Mouse (Mus musculus) neural tube, embryonic 15.5 days (tissue): ENCODE results near the gene Kif7. TPM values are rescaled to one million over a fixed set of nuclear protein-coding genes. Genes with fewer than 3 reads are reported as not detected.
A peak's percentile ranks its signal among the peaks of the same experiment; 100 is the strongest.

Experiments used
- ATAC-seq: fragments of 200-750 bp; cut with Nextera tagmentation; 2 replicates; pipeline ENCODE4 v1.8.0; 2017; ENCODE audit warnings: mild to moderate bottlenecking, moderate TSS enrichment, moderate library complexity; ENCODE audit not compliant: low FRiP score
- H3K27ac ChIP-seq: fragments of 300-500 bp; sonication (generic); replicated peaks from 2 replicates; pipeline ENCODE4 v1.5.1; 2015; ENCODE audit warnings: mild to moderate bottlenecking, inconsistent platforms
- H3K27me3 ChIP-seq: fragments of 300-500 bp; sonication (generic); replicated peaks from 2 replicates; pipeline ENCODE4 v1.6.1; 2015; ENCODE audit warnings: inconsistent platforms
- H3K36me3 ChIP-seq: fragments of 300-500 bp; sonication (generic); 2 replicates; pipeline ENCODE4 v1.6.1; 2015; ENCODE audit warnings: inconsistent platforms
- H3K4me1 ChIP-seq: fragments of 300-500 bp; sonication (generic); 2 replicates; pipeline ENCODE4 v1.6.1; 2015; ENCODE audit warnings: inconsistent platforms
- H3K4me2 ChIP-seq: fragments of 300-500 bp; sonication (generic); 2 replicates; pipeline ENCODE4 v1.6.1; 2015; ENCODE audit warnings: inconsistent platforms, mild to moderate bottlenecking, moderate library complexity
- H3K4me3 ChIP-seq: fragments of 300-500 bp; sonication (generic); replicated peaks from 2 replicates; pipeline ENCODE4 v1.5.1; 2015; ENCODE audit warnings: mild to moderate bottlenecking, inconsistent platforms
- H3K9ac ChIP-seq: fragments of 300-500 bp; sonication (generic); replicated peaks from 2 replicates; pipeline ENCODE4 v1.6.1; 2015; ENCODE audit warnings: mild to moderate bottlenecking, inconsistent platforms
- H3K9me3 ChIP-seq: fragments of 300-500 bp; sonication (generic); replicated peaks from 2 replicates; pipeline ENCODE4 v1.6.1; 2016; ENCODE audit warnings: inconsistent platforms
- WGBS: fragments of 180-500 bp; shearing (Covaris S2); methylation state at CpG from one replicate; pipeline ENCODE4 v1.1.7; 2015; ENCODE audit warnings: mixed read lengths; 5-methylcytosine and 5-hydroxymethylcytosine counted together
- polyA plus RNA-seq: library from polyadenylated mRNA; unstranded; fragments of >200 nt; fragmentation: Nextera tagmentation; extraction: Ambion mirVana; gene quantifications from 2 replicates; pipeline ENCODE4 v1.2.1, GENCODE M21; 2015

Gene Kif7
- polyA plus RNA-seq, 1 experiment from 2014 or later, result 1.6 TPM

GRCm38 (mm10) chr7:79742277-79742658, 26.7 kb upstream of the Kif7 start:
- ATAC-seq, result peak; percentile 8; the same call in 1 of the 2 replicates
- H3K4me3 ChIP-seq, result peak overlapping the region; percentile 62
- peak overlapping the region; percentile 99 for H3K4me2 ChIP-seq
- no peaks in the 10 kb centered on the region for H3K27me3 ChIP-seq
- 0 out of 2 replicates have a peak, but pooled peaks cover 4% of the 10 kb centered on the region for H3K36me3 ChIP-seq
- H3K9ac ChIP-seq, result peak overlapping the region; percentile 49; the same call in 1 of the 2 replicates
- no peak overlapping the region for H3K27ac ChIP-seq
- H3K4me1 ChIP-seq, result peaks cover 13% of the 10 kb centered on the region
- no peaks in the 10 kb centered on the region for H3K9me3 ChIP-seq
- 17% methylated on average over 11 of the region's 11 CpGs for WGBS

GRCm38 (mm10) chr7:79740279-79740678, 24.8 kb upstream of the Kif7 start:
- Histone ChIP-seq H3K27me3 (no peaks in the 10 kb centered on the region), H3K4me3 (no peak overlapping the region), H3K9me3 (no peaks in the 10 kb centered on the region), H3K36me3 (0 out of 2 replicates have a peak, but pooled peaks cover 6% of the 10 kb centered on the region), H3K9ac (no peak overlapping the region), H3K4me1 (peaks cover 13% of the 10 kb centered on the region), H3K4me2 (no peak overlapping the region), H3K27ac (no peak overlapping the region)
- no peak for ATAC-seq
- 81% methylated on average over 4 of the region's 4 CpGs for WGBS

- Histone ChIP-seq H3K4me1 (peaks cover 13% of the 10 kb centered on the region), H3K4me2 (no peak overlapping the region), H3K9me3 (no peaks in the 10 kb centered on the region), H3K4me3 (no peak overlapping the region), H3K27ac (no peak overlapping the region), H3K9ac (no peak overlapping the region), H3K36me3 (0 out of 2 replicates have a peak, but pooled peaks cover 6% of the 10 kb centered on the region), H3K27me3 (no peaks in the 10 kb centered on the region)
- no peak for ATAC-seq
- WGBS, result 95% methylated on average over 2 of the region's 2 CpGs
Observed at GRCm38 (mm10) chr7:79738913-79739312, 23.4 kb upstream of the Kif7 start.

- Histone ChIP-seq H3K27ac (no peak overlapping the region), H3K4me3 (no peak overlapping the region), H3K36me3 (0 out of 2 replicates have a peak, but pooled peaks cover 6% of the 10 kb centered on the region), H3K27me3 (no peaks in the 10 kb centered on the region), H3K4me2 (no peak overlapping the region), H3K4me1 (no peaks in the 10 kb centered on the region), H3K9ac (no peak overlapping the region), H3K9me3 (no peaks in the 10 kb centered on the region)
- ATAC-seq, result no peak
- WGBS, result 92% methylated on average over 14 of the region's 14 CpGs
Observed at GRCm38 (mm10) chr7:79736511-79736910, 21.0 kb upstream of the Kif7 start.

- ATAC-seq, result no peak
- no peaks in the 10 kb centered on the region for H3K27me3 ChIP-seq
- no peak overlapping the region for H3K27ac ChIP-seq
- H3K9ac ChIP-seq, result no peak overlapping the region
- H3K4me1 ChIP-seq, result no peaks in the 10 kb centered on the region
- H3K36me3 ChIP-seq, result 0 out of 2 replicates have a peak, but pooled peaks cover 6% of the 10 kb centered on the region
- no peak overlapping the region for H3K4me3 ChIP-seq
- 84% methylated on average over 8 of the region's 8 CpGs for WGBS
- no peak overlapping the region for H3K4me2 ChIP-seq
- no peaks in the 10 kb centered on the region for H3K9me3 ChIP-seq
Observed at GRCm38 (mm10) chr7:79734563-79734962, 19.0 kb upstream of the Kif7 start.

- 68% methylated on average over 4 of the region's 4 CpGs for WGBS
Observed at GRCm38 (mm10) chr7:79732622-79733021, 17.1 kb upstream of the Kif7 start, which contains the start of gene Plin1. TSS of gene Plin1 (minus strand) at chr7:79732903.

GRCm38 (mm10) chr7:79731438-79731837, 15.9 kb upstream of the Kif7 start:
- H3K36me3 ChIP-seq, result no peaks in the 10 kb centered on the region
- H3K4me1 ChIP-seq, result no peaks in the 10 kb centered on the region
- no peak overlapping the region for H3K4me2 ChIP-seq
- H3K4me3 ChIP-seq, result no peak overlapping the region
- H3K27ac ChIP-seq, result no peak overlapping the region
- H3K9me3 ChIP-seq, result no peaks in the 10 kb centered on the region
- ATAC-seq, result no peak
- 0 out of 2 replicates have a peak, but pooled peaks cover 7% of the 10 kb centered on the region for H3K27me3 ChIP-seq
- WGBS, result 81% methylated on average over 13 of the region's 13 CpGs
- H3K9ac ChIP-seq, result no peak overlapping the region

More at GRCm38 (mm10) chr7:79732622-79733021, 17.1 kb upstream of the Kif7 start, which contains the start of gene Plin1:
- Histone ChIP-seq H3K9me3 (no peaks in the 10 kb centered on the region), H3K4me2 (no peak within 1 kb of the TSS), H3K27ac (no peak within 1 kb of the TSS), H3K9ac (no peak within 1 kb of the TSS), H3K4me3 (no peak within 1 kb of the TSS), H3K27me3 (0 out of 2 replicates have a peak, but pooled peaks cover 7% of the 10 kb centered on the region), H3K36me3 (0 out of 2 replicates have a peak, but pooled peaks cover 3% of the 10 kb centered on the region), H3K4me1 (no peaks in the 10 kb centered on the region)
- ATAC-seq, result no peak

GRCm38 (mm10) chr7:79729743-79730370, 14.3 kb upstream of the Kif7 start:
- Histone ChIP-seq H3K4me2 (no peak overlapping the region), H3K9ac (no peak overlapping the region), H3K9me3 (no peaks in the 10 kb centered on the region), H3K36me3 (no peaks in the 10 kb centered on the region), H3K27ac (no peak overlapping the region), H3K4me3 (no peak overlapping the region), H3K4me1 (no peaks in the 10 kb centered on the region), H3K27me3 (0 out of 2 replicates have a peak, but pooled peaks cover 7% of the 10 kb centered on the region)
- 68% methylated on average over 11 of the region's 11 CpGs for WGBS
- ATAC-seq, result no peak

- WGBS, result 6% methylated on average over 8 of the region's 8 CpGs
- Histone ChIP-seq H3K27me3 (0 out of 2 replicates have a peak, but pooled peaks cover 7% of the 10 kb centered on the region), H3K36me3 (no peaks in the 10 kb centered on the region), H3K4me3 (no peak overlapping the region), H3K9me3 (no peaks in the 10 kb centered on the region), H3K27ac (no peak overlapping the region), H3K4me2 (no peak overlapping the region), H3K4me1 (no peaks in the 10 kb centered on the region), H3K9ac (no peak overlapping the region)
- ATAC-seq, result peak; percentile 57; the same call in 1 of the 2 replicates
Observed at GRCm38 (mm10) chr7:79729169-79729568, 13.6 kb upstream of the Kif7 start.

- peaks cover 11% of the 10 kb centered on the region; the same call in 1 of the 2 replicates for H3K27me3 ChIP-seq
- no peaks in the 10 kb centered on the region for H3K36me3 ChIP-seq
- H3K9ac ChIP-seq, result no peak overlapping the region
- ATAC-seq, result no peak; the same call in 1 of the 2 replicates
- H3K27ac ChIP-seq, result no peak overlapping the region
- no peaks in the 10 kb centered on the region for H3K9me3 ChIP-seq
- no peaks in the 10 kb centered on the region for H3K4me1 ChIP-seq
- no peak overlapping the region for H3K4me2 ChIP-seq
- 37% methylated on average over 6 of the region's 6 CpGs for WGBS
- no peak overlapping the region for H3K4me3 ChIP-seq
Observed at GRCm38 (mm10) chr7:79728219-79728618, 12.7 kb upstream of the Kif7 start.

GRCm38 (mm10) chr7:79727091-79727490, 11.6 kb upstream of the Kif7 start:
- no peak overlapping the region for H3K4me2 ChIP-seq
- no peak overlapping the region for H3K27ac ChIP-seq
- WGBS, result 9% methylated on average over 2 of the region's 2 CpGs
- no peaks in the 10 kb centered on the region for H3K36me3 ChIP-seq
- H3K9me3 ChIP-seq, result no peaks in the 10 kb centered on the region
- peaks cover under 1% of the 10 kb centered on the region; the same call in 1 of the 2 replicates for H3K4me1 ChIP-seq
- no peak overlapping the region for H3K4me3 ChIP-seq
- no peak overlapping the region for H3K9ac ChIP-seq
- no peak for ATAC-seq
- H3K27me3 ChIP-seq, result peaks cover 16% of the 10 kb centered on the region; the same call in 1 of the 2 replicates

GRCm38 (mm10) chr7:79721386-79721977, 6.0 kb upstream of the Kif7 start:
- under 1% methylated on average over 48 of the region's 48 CpGs for WGBS
- Histone ChIP-seq H3K4me3 (peak overlapping the region; percentile 61), H3K4me1 (peaks cover 19% of the 10 kb centered on the region), H3K27me3 (peaks cover 23% of the 10 kb centered on the region; the same call in 1 of the 2 replicates), H3K9me3 (no peaks in the 10 kb centered on the region), H3K36me3 (no peaks in the 10 kb centered on the region), H3K27ac (peak overlapping the region; percentile 76), H3K4me2 (peak overlapping the region; percentile 95), H3K9ac (peak overlapping the region; percentile 75)
- ATAC-seq, result peak; percentile 81
